Mouse (Mus musculus) inflammation-experienced regulatory T-cells, adult 6 months (primary cell): Measurements from ENCODE around the gene Trim28. TPM values are rescaled to one million over a fixed set of nuclear protein-coding genes. Genes with fewer than 3 reads are reported as not detected.

Experiments
- ATAC-seq: one replicate; pipeline ENCODE4 v1.8.0; 2017
- polyA plus RNA-seq, 3 experiments: library from polyadenylated mRNA; unstranded; fragments of 100-300 nt; shearing (Covaris generic); gene quantifications; one replicate each; pipeline ENCODE4 v1.2.1; 2017

Trim28 gene
- polyA plus RNA-seq: 10 to 100 TPM; 42.1 to 76.8 (median 57.0) TPM

DNA sequence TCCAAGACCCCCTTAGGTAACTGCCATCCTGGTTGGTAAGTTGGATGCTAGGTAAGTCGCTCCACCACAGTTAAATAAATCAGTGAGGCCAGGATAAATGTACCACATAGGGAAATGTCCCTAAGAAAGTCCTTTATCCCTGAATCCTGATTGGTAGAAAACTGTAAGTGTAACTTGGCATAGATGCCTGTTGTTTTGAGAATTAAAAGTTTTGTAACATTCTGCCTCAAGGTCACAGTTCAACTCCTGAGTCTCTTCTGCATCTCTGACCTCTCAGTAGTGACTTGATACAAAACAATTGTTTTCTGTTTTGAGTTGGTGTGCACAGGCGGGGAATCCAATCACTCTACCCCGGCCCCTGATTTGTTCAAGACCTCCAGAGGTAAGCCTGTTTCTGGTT lies at the start of gene Trim28:
TSS of gene Trim28 (plus strand) at position 264 of the 400 bp plus-strand sequence.
- ATAC-seq: no peak

DNA sequence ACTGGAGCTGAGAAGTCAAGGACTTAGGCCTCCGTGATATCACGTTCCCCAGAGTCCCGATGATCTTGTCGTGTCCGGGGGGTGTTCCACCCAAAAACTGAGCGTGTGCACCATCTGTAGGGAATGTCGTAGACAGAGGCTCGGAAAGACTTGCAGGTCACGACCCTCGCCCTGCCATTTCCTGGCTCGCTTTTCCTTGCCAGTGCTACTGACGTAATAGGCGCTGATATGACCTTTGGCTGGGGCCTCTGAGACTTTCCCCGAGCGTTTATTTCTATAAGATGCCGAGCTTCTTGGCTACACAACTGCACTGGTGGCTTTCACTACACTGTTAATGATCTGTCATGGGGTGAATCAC lies 49.1 kb upstream of the Trim28 start:
- peak; percentile 23 for ATAC-seq

GRCm38 (mm10) chr7:12954896-12955295 lies 44.0 kb upstream of the Trim28 start:
- ATAC-seq: no peak

DNA sequence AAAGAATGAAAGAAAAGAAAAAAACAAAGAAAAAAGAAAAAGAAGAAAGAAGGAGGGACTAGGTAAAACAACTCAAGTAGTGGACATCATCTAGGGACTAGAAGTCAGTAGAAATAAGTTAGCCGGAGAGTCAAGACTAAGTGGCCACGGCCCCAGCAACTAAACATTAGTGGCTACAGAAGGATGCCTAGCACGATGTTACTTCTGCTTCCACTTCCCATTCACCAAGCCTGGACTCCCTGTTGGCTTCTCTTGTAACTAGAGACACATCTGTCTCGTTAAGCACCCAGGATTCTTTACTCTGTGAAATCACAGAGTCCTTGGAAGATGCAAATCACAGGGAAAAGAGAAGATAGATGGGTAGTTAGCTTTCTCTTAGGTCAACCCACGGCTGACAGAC lies 41.4 kb upstream of the Trim28 start:
- ATAC-seq: no peak

DNA sequence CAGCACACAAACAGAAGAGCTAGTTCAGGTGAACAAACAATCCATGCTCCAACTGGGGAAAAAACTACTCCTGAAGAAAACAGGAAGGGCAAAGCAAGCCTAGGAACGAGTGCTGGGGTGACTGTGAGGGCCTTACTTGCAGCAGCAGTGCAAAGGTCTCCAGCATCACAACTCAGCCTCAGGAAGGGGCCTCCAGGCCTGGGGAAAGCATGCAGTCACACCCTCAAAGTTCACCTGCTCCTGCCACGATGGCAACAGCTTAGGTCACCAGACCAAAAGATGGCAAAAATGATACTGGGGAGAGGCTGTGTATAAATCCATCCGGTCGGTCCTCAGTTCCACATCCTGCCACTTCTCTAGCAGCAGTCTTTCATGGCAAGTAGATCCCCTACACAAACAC lies 40.0 kb upstream of the Trim28 start:
- ATAC-seq: no peak

DNA sequence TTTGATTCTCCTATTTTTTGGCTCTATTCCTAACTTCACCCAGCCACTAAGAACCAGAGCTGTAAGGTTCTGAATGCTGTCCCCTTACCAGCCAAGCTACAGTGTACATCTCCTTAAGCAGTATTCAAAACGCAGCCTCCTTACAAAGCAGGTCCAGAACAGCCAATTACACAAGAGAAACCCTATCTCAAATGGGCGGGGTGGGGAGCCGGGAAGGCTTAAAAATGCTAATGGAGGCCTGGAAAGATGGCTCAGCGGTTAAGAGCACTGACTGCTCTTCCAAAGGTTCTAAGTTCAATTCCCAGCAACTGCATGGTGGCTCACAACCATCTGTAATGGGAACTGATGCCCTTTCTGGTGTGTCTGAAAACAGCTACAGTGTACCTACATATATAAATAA lies 39.2 kb upstream of the Trim28 start:
- ATAC-seq: no peak

DNA sequence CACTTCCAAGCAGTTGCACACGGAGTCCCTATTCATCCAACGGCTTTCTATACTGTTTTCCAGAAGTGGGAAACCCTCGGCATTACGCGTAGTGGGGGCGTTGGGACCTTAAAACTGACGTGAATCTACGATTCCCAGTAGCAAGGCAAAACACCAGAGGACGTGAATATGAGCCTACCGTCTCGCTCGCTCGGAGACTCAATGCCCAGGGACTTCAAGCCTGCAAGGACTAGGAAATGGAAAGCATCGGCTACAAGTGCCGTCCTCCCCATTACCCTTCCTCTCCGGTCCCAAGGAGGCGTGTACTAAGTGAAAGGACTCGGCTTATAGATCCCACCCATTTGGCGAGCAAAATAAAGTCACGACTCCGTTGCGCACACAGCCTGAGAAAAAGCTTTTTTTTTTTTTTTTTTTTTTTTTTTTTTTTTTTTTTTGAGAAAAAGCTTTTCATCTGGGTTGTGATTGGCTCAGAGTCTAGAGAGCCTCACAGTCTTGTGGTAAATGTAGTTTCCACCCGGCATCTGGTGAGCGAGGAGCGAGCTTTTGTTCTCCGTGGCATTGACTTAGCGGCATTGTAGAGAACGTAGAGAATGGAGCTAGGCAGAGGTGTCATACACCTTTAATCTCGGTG lies 37.3 kb upstream of the Trim28 start:
- ATAC-seq: peak; percentile 74

GRCm38 (mm10) chr7:12965678-12966091 lies 33.2 kb upstream of the Trim28 start, which contains the start of gene Zfp324:
Gene Zfp324 (plus strand): TSS chr7:12965838.
- peak; percentile 83 for ATAC-seq

- peak; percentile 27 for ATAC-seq
Observed at GRCm38 (mm10) chr7:12966104-12966845, 32.6 kb upstream of the Trim28 start.

DNA sequence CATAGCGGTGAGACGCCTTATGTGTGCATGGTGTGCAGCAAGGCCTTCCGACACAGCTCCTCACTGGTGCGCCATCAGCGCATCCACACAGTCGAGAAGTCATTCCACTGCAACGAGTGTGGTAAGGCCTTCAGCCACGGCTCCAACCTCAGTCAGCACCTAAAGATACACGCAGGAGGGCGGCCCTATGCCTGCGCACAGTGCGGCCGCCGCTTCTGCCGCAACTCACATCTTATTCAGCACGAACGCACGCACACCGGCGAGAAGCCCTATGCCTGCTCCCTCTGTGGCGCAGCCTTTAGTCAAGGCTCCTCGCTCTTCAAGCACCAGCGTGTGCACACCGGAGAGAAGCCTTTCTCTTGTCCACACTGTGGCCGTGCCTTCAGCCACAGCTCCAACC lies 28.0 kb upstream of the Trim28 start:
- ATAC-seq: no peak

DNA sequence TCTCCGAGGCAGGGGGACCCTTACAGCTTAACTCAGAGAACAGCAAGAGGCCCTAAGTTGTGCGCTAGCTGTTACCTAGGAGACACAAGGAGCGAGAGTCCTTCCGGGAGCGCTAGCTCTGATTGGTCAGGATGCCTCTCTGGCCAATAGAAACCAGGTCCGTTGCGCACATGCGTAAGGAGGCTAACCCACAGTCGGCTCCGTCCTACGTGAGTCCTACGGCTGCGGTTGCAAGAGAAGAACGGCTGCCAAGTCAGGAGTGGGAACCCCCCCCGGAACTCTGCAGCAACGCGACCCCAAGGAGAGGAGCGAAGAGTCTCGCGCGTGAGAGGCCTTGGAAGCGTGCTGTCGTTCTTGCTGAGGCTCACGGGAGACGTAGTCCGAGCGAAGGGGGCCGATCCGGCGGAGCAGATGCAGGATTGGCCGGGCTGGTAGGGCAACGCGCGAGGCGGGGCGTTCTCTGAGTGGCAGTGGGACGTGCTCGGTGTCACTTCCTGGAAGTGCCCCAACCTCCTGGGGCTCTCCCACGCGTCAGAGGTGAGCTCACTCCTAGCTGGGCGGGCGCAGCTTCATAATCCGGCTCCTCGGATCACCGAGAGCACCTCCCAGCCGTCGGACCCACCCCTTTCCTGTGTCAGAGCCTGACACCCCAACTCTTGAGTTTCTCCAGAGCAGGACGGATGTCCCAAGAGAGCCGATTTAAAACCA lies 21.1 kb upstream of the Trim28 start, which contains the start of gene Zfp446:
TSS of gene Zfp446 (plus strand) at position 167 of the 708 bp plus-strand sequence.
- ATAC-seq: peak; percentile 92

DNA sequence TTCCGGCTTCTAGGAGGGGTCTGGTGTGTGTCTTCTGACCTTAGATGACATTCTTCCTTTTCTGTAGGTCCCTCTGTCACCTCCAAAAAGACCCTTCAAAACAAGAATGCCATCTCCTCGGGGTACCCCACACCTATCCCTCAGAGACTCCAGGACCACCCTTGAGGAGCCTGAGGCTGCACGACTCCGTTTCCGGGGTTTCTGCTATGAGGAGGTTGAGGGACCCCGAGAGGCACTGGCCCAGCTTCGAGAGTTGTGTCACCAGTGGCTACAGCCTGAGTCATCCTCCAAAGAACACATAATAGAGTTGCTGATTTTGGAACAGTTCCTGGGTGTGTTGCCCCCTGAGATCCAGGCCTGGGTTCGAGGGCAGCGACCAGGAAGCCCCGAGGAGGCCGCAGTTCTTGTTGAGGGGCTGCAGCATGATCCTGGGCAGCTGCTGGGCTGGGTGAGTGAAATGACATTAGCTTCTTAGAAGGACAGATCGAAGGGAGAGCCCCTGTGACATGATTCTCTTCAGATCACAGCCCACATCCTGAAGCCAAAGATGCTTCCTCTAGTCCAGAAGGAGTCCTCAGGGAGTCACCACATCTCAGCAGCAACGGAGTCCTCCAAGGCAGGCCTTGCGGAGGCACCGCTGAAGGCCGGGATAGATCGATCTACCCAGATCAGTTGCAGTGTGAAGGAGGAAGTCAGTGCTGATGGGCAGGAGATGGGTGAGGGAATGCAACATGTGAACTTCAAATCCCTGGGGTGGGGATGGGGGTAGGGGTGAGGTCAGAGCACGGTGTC lies 19.8 kb upstream of the Trim28 start:
- no peak for ATAC-seq

GRCm38 (mm10) chr7:12979776-12980175 lies 19.1 kb upstream of the Trim28 start:
- no peak for ATAC-seq

GRCm38 (mm10) chr7:12980291-12980690 lies 18.6 kb upstream of the Trim28 start:
- no peak for ATAC-seq

DNA sequence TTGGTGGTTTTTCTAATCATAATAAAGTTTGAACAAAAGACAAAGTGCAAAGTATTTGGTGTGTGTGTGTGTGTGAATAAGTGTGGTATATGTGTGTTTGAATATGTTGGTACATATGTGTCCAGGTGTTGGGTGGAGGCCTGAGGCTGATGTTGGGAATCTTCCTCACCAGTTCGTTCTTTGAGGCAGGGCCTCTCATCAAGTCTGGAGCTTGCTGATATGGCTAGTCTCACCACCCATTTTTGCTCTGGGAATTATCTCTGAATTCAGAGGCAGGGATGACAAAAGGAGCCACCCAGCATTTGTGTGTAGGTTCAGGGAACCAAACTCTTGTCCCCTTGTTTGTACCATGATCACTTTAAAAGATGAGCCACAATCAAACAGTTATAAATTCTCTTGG lies 13.2 kb upstream of the Trim28 start:
- ATAC-seq: no peak

DNA sequence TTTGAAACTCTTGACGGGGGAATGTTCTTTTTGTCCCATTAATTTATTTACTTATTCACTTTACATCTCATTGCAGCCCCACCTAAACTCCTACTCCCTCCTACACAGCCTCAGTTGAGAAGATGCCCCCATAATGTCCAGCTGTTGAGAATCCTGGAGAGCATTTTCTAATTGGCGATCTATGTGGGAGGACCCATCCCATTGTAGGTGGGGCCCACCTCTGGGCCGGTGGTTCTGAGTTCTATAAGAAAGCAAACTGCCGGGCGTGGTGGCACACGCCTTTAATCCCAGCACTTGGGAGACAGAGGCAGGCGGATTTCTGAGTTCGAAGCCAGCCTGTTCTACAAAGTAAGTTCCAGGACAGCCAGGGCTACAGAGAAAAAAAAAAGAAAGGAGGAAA lies 12.0 kb upstream of the Trim28 start:
- ATAC-seq: no peak

GRCm38 (mm10) chr7:12987409-12988189 lies 11.3 kb upstream of the Trim28 start:
- ATAC-seq: no peak

DNA sequence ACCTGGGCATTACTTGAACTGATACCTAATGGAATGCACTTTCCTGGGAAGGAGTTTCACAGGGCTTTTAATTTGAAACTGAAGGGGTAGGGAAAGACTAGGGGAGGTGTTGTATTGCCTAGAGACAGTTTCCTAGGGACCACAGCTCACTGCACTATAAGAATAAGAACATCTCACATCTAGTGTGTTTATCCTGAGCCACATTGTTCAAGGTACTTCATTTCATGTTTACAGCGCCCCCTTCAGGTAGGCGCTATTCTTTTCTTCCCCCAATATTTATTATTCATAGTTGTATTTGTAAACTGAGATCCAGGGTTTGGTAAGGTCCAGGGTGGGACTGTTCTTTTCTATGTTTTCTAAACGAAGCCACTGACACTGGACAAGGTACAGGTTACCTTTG lies 6.7 kb upstream of the Trim28 start:
- peak; percentile 84 for ATAC-seq

GRCm38 (mm10) chr7:12993148-12993547 lies 5.8 kb upstream of the Trim28 start:
- ATAC-seq: no peak

DNA sequence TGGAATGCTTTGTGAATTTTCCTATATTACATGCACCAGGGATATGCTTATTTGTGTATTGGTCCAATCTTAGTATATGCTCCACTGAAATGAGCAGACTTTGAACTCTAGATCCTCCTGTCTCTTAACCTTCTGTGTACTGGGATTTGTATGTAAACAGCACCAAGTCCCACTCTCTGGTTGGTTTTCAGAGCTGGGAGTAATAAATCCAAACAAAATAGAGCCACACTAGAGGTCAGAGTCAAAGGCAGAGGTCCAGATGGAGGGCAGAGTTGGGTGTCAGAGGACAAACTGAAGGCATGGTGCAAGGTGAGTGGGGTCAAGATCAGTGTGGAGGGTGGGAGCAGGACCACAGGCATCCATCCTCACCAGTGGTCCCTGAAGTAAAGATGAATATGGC lies 3.1 kb upstream of the Trim28 start:
- no peak for ATAC-seq

DNA sequence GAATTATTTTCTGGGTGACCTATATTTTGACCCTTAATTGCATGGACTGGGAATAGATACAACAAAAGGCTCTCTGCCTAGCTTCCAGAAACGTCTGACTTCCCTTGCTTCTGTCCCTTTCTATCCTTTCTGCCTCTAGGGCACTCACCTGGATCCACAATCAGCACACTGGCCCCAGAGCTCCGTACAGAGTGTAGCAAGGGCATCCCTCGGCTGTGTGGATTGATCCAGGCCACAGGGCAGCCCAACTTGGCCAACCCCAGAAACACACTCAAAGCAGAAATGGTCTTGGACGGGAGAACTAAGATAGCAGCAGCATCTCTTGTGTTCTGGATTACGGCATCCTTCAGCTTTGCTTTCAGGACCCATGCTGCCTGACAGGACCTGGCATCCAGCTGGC lies 1.7 kb upstream of the Trim28 start:
- ATAC-seq: no peak

- ATAC-seq: no peak
Observed at GRCm38 (mm10) chr7:12998053-12998452, 861 bp upstream of the Trim28 start, which contains the start of gene Slc27a5. Gene Slc27a5 (minus strand): TSS chr7:12998192.
